23 mouse cellular contexts compared by ENCODE assay signal in genomic region chr2:107024694-107025093, GRCm38 (mm10). TPM values are rescaled to one million over a fixed set of nuclear protein-coding genes. Genes with fewer than 3 reads are reported as not detected.
"Had no signal": no experiment of that assay in that cellular context is flagged by ENCODE, and none has a peak within 500 bp of the region (broad histone marks: within the 10 kb centered on the region; RNA-seq: fewer than 3 reads in every experiment).

No protein-coding gene starts in this region.

- DNase-seq: retina, postnatal 1 day; right cerebral cortex, adult 18-20 months; right cerebral cortex, postnatal 14 days; right cerebral cortex, postnatal 25 days; right cerebral cortex, postnatal 4 days; spleen, adult 18-20 months; thymus, adult 18-20 months; thymus, adult 2 months; thymus, postnatal 14 days; thymus, postnatal 25 days; thymus, postnatal 36 days; thymus, postnatal 4 days had no signal

- H3K4me1 ChIP-seq: stomach, embryonic 15.5 days had no signal

- H3K4me2 ChIP-seq: neural tube, embryonic 15.5 days; stomach, embryonic 15.5 days had no signal

- H3K36me3 ChIP-seq: neural tube, embryonic 15.5 days; stomach, embryonic 15.5 days had no signal

- H3K27ac ChIP-seq: neural tube, embryonic 15.5 days; stomach, embryonic 15.5 days; stomach, postnatal 0 days had no signal

- H3K27me3 ChIP-seq: neural tube, embryonic 15.5 days; stomach, embryonic 15.5 days had no signal

- H3K9ac ChIP-seq: neural tube, embryonic 15.5 days; stomach, embryonic 15.5 days had no signal

- H3K9me3 ChIP-seq: neural tube, embryonic 15.5 days; stomach, embryonic 15.5 days had no signal

- H3K4me3 ChIP-seq: neural tube, embryonic 15.5 days; stomach, embryonic 15.5 days had no signal

RNA-seq across cellular contexts. Expression of gene Fshb, which starts 34.8 kb away (rescaled TPM):
- total RNA-seq: neutrophil, adult 5-6 weeks had no signal
- polyA plus RNA-seq: neural tube, embryonic 14.5 days; neural tube, embryonic 15.5 days; small intestine, adult 2 months; spleen, adult 2 months; stomach, embryonic 14.5 days; stomach, embryonic 15.5 days; stomach, embryonic 16.5 days; stomach, postnatal 0 days; testis, adult 2 months; thymus, adult 2 months; urinary bladder, adult 2 months had no signal
